Mouse (Mus musculus): ENCODE measurements at regions not wholly inside any gene's neighbourhood (a gene's known extent, or its start where the extent isn't known, plus 50 kb on each side); places are given as distances from the start of the nearest gene placed in this dataset.

GRCm38 (mm10) chr12:92198738-92199477, 350.0 kb upstream of the Sel1l start:
- TF ChIP-seq POLR2A (IDR thresholded peaks at IDR 0.05; ENCODE audit: insufficient read length, low read depth) (no peak), E2F4 (IDR thresholded peaks at IDR 0.05; ENCODE audit: insufficient read depth) (no peak), TCF12 (IDR thresholded peaks at IDR 0.05; ENCODE audit: insufficient read depth, poor library complexity, severe bottlenecking) (no peak), USF1 (IDR thresholded peaks at IDR 0.05; ENCODE audit: low read depth) (no peak), CEBPB (IDR thresholded peaks at IDR 0.05; ENCODE audit: insufficient read depth, poor library complexity, severe bottlenecking) (no peak), MYOG (IDR thresholded peaks at IDR 0.05; ENCODE audit: control insufficient read depth in 1 of 3, insufficient read depth in 1 of 3, insufficient read length in 2 of 3, low read depth in 2 of 3) (no peak), MYOD1 (IDR thresholded peaks at IDR 0.05; ENCODE audit: control insufficient read depth in 1 of 3, insufficient read length in 2 of 3, low read depth in 2 of 3) (no peak), SRF (IDR thresholded peaks at IDR 0.05; ENCODE audit: control insufficient read depth, insufficient read length, low read depth) (no peak), TCF3 (IDR thresholded peaks at IDR 0.05; ENCODE audit: insufficient read length, low read depth) (no peak), POLR2AphosphoS2 (IDR thresholded peaks at IDR 0.05; ENCODE audit: insufficient read length, low read depth) (no peak)
